Mouse (Mus musculus): ENCODE measurements around the gene Rtl3. TPM values are rescaled to one million over a fixed set of nuclear protein-coding genes. Genes with fewer than 3 reads are reported as not detected.

Rtl3 gene
- 1 to 10 TPM; 2.2 to 2.5 TPM for total RNA-seq (2021)
- long read RNA-seq, experiment 1, partial matches to known transcripts, result 1 of 2 reads
- long read RNA-seq, experiment 1, other reads (novel, unspliced or antisense), result 0 of 2 reads
- long read RNA-seq, experiment 2, result 0 reads

DNA sequence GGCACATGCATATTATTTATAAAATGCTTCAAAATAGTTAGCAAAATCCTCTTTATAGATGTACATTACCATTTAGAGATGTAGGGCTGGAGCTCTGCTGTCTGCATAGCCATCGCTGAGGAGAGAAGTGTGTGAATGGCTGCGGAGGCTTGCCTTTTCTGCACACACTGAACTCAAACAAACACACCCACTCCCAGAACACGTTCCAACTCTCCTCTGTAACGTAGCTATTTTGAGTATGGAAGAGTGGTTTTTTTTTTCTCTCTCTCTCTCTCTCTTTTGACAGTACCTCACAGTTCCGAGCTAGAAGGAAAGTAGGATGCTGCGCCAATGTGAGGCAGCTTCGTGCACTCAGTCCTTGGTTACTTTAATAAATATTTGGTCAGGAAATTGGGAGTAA, at the start of gene Rtl3:
TSS of gene Rtl3 (minus strand) at position 236 of the 400 bp plus-strand sequence.
- DNase-seq, result no peak

DNA sequence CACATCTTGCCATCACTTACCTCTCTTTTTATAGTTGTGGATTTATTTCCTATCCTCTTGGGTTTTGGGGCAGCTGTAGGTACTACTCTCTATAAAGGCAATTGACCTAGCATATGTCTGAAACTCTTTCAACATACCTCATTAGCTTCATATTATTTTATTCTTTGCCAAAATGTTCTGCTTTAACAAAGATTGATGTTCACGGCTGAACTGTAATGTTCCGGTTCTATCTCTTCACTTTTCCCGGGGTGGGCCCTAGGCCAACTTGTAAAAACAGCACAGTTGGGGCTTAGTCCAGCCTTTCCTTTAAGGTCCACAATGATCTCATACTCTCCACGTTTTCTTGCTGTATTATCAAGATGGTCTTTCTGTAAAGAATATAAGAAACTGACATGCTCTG, 31.9 kb upstream of the Rtl3 start:
- no peak for DNase-seq

DNA sequence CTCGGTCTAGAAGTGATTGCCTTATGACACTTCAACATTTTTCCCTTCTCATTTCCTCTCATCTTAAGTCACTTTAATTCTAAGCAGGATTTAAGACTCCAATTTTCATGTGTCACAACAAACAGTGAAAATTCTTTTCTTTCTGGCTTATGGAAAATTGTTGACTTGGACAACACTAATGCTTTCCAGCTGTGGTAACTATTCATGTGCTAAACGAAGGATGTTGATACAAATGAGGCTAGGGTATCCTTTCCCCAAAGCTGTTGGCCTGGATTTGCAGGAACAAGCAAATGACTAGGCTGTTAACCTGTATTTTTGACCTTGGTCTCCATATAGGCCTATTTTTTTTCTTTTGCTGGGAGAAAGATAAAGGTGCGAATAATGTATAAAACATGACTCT, 31.4 kb upstream of the Rtl3 start:
- DNase-seq, result no peak

GRCm38 (mm10) chrX:106871426-106871825, 31.0 kb upstream of the Rtl3 start:
- DNase-seq, result no peak

- no peak for DNase-seq
Measured at GRCm38 (mm10) chrX:106853523-106854300, 13.3 kb upstream of the Rtl3 start.

GRCm38 (mm10) chrX:106839591-106839990, 853 bp downstream of the Rtl3 start:
- DNase-seq, result peak; percentile 8

DNA sequence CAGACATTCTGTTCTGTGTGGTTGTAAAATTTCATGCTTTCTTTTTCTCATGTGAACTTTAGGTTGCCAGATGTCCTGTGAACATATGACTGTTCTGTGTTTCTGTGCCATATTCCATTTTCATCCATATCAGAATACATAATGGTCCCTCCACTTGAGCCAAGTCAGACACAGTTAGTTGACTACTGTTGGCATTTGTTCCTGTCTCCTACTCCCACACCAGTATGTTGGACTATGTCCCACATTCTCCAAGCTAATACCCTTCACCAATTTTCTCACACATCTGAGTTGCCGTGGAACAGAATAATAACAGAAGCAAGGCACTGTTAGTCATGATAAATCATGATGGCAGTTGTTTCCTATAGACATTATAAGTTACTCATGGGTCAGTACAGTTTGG, 9.9 kb downstream of the Rtl3 start:
- no peak for DNase-seq

DNA sequence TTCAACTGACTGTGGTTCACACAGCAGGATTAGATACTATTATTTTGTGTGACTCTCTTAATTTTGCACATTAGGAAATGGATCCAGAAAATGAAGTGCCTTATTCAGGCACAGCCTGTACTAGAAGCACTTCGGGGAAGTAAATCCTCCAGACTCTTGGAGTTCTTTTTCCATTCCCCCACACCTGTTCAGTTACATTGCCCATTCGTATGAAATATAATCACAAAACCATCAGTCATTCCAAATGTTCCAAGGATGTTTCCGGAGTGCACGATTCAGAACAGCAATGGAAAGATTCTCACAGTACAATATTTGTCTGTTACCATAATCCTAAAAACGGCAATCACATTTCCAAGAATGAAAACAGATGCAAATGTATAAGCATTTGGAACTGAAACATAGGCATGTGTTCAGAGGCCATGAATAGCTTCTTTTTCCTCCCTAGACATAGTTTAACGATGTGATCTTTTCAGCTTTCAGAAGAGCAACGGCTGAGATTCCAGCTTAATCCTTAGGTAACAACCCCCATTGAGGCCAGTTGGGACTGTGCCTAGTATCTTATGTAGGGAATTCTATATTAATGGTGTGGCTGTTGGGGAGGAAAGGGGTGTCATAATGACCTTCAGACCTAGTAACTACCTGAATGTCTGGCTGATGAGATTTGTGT, 30.8 kb downstream of the Rtl3 start:
- no peak for DNase-seq

- DNase-seq, result no peak
Measured at GRCm38 (mm10) chrX:106804387-106804786, 36.1 kb downstream of the Rtl3 start.

- DNase-seq, result no peak
Measured at GRCm38 (mm10) chrX:106794686-106795085, 45.8 kb downstream of the Rtl3 start.

Other genes with a start within 250 kb of the Rtl3 start
- gene Cysltr1, start 237.0 kb downstream of the Rtl3 start, total RNA-seq (2021), result under 1 TPM; 0.54 to 0.70 TPM
- gene Lpar4, start 80.0 kb upstream of the Rtl3 start, total RNA-seq (2021), result 1 to 10 TPM; 6.2 to 6.8 TPM
- 1 to 10 TPM in 1 of 2 experiments, under 1 TPM in 1; 0.91 to 1.0 TPM for gene P2ry10, start 247.8 kb upstream of the Rtl3 start, total RNA-seq (2021)

Measured in adrenal gland, postnatal 10 days (tissue).